1 mouse cellular context compared by ENCODE assay signal in genomic region chr11:55154398-55155069, GRCm38 (mm10).
TF ChIP-seq lines count a peak whose summit lies in the region.

No protein-coding gene starts in this region.

TF ChIP-seq in CH12.LX, 34 proteins besides CTCF, POLR2A, EP300 and RAD21 (continued from another document):
- no peak for TF ChIP-seq ETS1 (conservative IDR thresholded peaks at IDR 0.05; ENCODE audit: low read depth, low read length)
TF ChIP-seq in CH12.LX: peak in this region for 2.
